Mouse (Mus musculus) cerebellum, adult 2 months (tissue): ENCODE measurements around the gene Gm48552.

Experiments
- CTCF ChIP-seq: fragments of 200-500 bp; IDR thresholded peaks from 2 replicates; pipeline ENCODE4 v1.5.1; 2011; ENCODE audit warnings: low read depth, mild to moderate bottlenecking, control low read depth, low read length, moderate library complexity, borderline replicate concordance; ENCODE audit not compliant: insufficient read depth
- POLR2A ChIP-seq: fragments of 200-500 bp; IDR thresholded peaks from 2 replicates; pipeline ENCODE4 v1.6.1; 2011; ENCODE audit warnings: low read length, control low read depth, borderline replicate concordance; ENCODE audit not compliant: insufficient read depth

GRCm38 (mm10) chr10:81432868-81433262 is 44.1 kb downstream of the Gm48552 start:
- peak; percentile 32; the same call in 1 of the 2 replicates for TF ChIP-seq POLR2A
- TF ChIP-seq CTCF, result no peak
